Mouse (Mus musculus) brown adipose tissue, adult 24 weeks (tissue): ENCODE results near the gene Olfr911-ps1. TPM values are rescaled to one million over a fixed set of nuclear protein-coding genes. Genes with fewer than 3 reads are reported as not detected.

Experiments used
- H3K27ac ChIP-seq: fragments of 200-500 bp; replicated peaks from 2 replicates; pipeline ENCODE4 v1.5.1; 2012; ENCODE audit warnings: low read depth, mild to moderate bottlenecking, low read length
- H3K4me1 ChIP-seq: fragments of 200-500 bp; 2 replicates; pipeline ENCODE4 v1.6.1; 2012; ENCODE audit warnings: low read length, mixed read lengths; ENCODE audit not compliant: control insufficient read depth, insufficient read depth, insufficient read length
- H3K4me3 ChIP-seq: fragments of 200-500 bp; 2 replicates; pipeline ENCODE4 v1.5.1; 2012; ENCODE audit warnings: low read depth, mild to moderate bottlenecking, low read length, moderate library complexity; ENCODE audit not compliant: insufficient read depth
- polyA plus RNA-seq: library from polyadenylated mRNA; stranded (reverse); fragments of >200 nt; gene quantifications from 2 replicates; pipeline ENCODE4 v1.2.4, GENCODE M21; 2012; ENCODE audit not compliant: missing spikeins, insufficient read depth, insufficient read length

Gene Olfr911-ps1
- not detected in 2 replicates for polyA plus RNA-seq

GRCm38 (mm10) chr9:38521280-38521679, at the start of gene Olfr911-ps1:
Olfr911-ps1 (plus strand) TSS chr9:38521580.
- no peaks in the 10 kb centered on the region for H3K4me1 ChIP-seq
- no peak within 1 kb of the TSS for H3K4me3 ChIP-seq
- H3K27ac ChIP-seq = no peak within 1 kb of the TSS

GRCm38 (mm10) chr9:38486785-38487184, 34.6 kb upstream of the Olfr911-ps1 start, which contains the start of gene Olfr906:
Olfr906 (plus strand) TSS chr9:38487085.
- Histone ChIP-seq H3K4me1 (no peaks in the 10 kb centered on the region), H3K4me3 (no peak within 1 kb of the TSS)

DNA sequence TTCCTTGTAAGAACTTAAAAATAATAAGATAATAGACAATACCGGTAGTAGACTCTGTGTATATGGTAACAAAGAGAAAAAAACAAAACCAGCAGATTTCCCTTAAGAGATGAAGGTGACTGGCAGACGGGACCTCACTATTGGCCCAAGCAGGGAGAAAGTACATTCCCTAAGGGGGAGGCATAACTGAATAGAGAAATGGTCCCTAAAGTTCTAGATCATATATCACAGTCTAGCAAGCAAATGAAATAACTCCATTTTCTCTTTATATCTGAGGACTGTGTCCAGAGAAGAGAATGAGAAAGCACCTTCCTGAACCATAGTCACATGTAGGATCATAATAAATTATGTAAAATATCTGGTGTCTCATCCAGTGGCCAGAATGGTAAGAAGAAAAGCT, 25.9 kb upstream of the Olfr911-ps1 start, which contains the start of gene Olfr907:
Gene Olfr907 (plus strand): TSS at position 301 of the 400 bp plus-strand sequence.
- Histone ChIP-seq H3K27ac (no peak within 1 kb of the TSS), H3K4me3 (no peak within 1 kb of the TSS), H3K4me1 (no peaks in the 10 kb centered on the region)

More at GRCm38 (mm10) chr9:38486785-38487184, 34.6 kb upstream of the Olfr911-ps1 start, which contains the start of gene Olfr906:
- no peak within 1 kb of the TSS for H3K27ac ChIP-seq

- no peak overlapping the region for H3K4me3 ChIP-seq
- no peak overlapping the region for H3K27ac ChIP-seq
Measured at GRCm38 (mm10) chr9:38512353-38512752, 9.0 kb upstream of the Olfr911-ps1 start.

DNA sequence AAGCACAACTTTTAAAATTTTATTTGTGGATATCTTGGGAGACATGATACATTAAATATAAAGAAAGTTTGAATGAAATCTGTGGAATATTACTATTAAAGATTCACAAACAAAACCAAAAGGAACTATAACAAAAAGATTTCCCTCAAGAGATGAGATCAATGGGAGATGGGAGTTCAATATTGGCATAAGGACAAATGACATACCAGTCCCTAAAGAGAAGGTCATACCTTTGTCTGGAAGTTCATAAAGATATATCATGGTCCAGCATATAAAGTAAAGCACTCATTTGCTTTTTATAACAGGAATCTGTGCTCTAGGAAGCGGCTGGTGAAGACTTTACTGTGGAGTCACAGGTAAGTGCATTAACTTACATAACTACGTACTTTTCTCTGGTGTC, 16.2 kb downstream of the Olfr911-ps1 start, which contains the start of gene Olfr910:
Gene Olfr910 (plus strand): TSS at position 301 of the 400 bp plus-strand sequence.
- Histone ChIP-seq H3K4me3 (no peak within 1 kb of the TSS), H3K4me1 (no peaks in the 10 kb centered on the region), H3K27ac (no peak within 1 kb of the TSS)

More at GRCm38 (mm10) chr9:38512353-38512752, 9.0 kb upstream of the Olfr911-ps1 start:
- no peaks in the 10 kb centered on the region for H3K4me1 ChIP-seq

Other genes with a start within 250 kb of the Olfr911-ps1 start
- not detected in 2 replicates for gene Olfr896-ps1, start 230.5 kb upstream of the Olfr911-ps1 start, polyA plus RNA-seq
- gene Olfr25, start 192.5 kb upstream of the Olfr911-ps1 start, polyA plus RNA-seq = not detected in 2 replicates
- not detected in 2 replicates for gene Olfr898, start 173.2 kb upstream of the Olfr911-ps1 start, polyA plus RNA-seq
- gene Olfr250, start 154.7 kb upstream of the Olfr911-ps1 start, polyA plus RNA-seq = not detected in 2 replicates
- gene Olfr251, start 144.5 kb upstream of the Olfr911-ps1 start, polyA plus RNA-seq = not detected in 2 replicates
- not detected in 2 replicates for gene Olfr147, start 119.9 kb upstream of the Olfr911-ps1 start, polyA plus RNA-seq
- not detected in 2 replicates for gene Olfr901, start 92.1 kb upstream of the Olfr911-ps1 start, polyA plus RNA-seq
- not detected in 2 replicates for gene Olfr902, start 73.9 kb upstream of the Olfr911-ps1 start, polyA plus RNA-seq
- gene Olfr904, start 58.4 kb upstream of the Olfr911-ps1 start, polyA plus RNA-seq = not detected in 2 replicates
- not detected in 2 replicates for gene Olfr905, start 50.5 kb upstream of the Olfr911-ps1 start, polyA plus RNA-seq
- not detected in 2 replicates for gene Olfr906, start 34.5 kb upstream of the Olfr911-ps1 start, polyA plus RNA-seq
- not detected in 2 replicates for gene Olfr907, start 25.8 kb upstream of the Olfr911-ps1 start, polyA plus RNA-seq
- not detected in 2 replicates for gene Olfr910, start 16.3 kb downstream of the Olfr911-ps1 start, polyA plus RNA-seq
- not detected in 2 replicates for gene Olfr912, start 58.6 kb downstream of the Olfr911-ps1 start, polyA plus RNA-seq
- gene Olfr913, start 71.2 kb downstream of the Olfr911-ps1 start, polyA plus RNA-seq = not detected in 2 replicates
- not detected in 2 replicates for gene Olfr914, start 83.5 kb downstream of the Olfr911-ps1 start, polyA plus RNA-seq
- gene Olfr916, start 138.3 kb downstream of the Olfr911-ps1 start, polyA plus RNA-seq = not detected in 2 replicates
- not detected in 2 replicates for gene Olfr917, start 144.3 kb downstream of the Olfr911-ps1 start, polyA plus RNA-seq
- gene Olfr918, start 153.0 kb downstream of the Olfr911-ps1 start, polyA plus RNA-seq = not detected in 2 replicates
- not detected in 2 replicates for gene Olfr919, start 182.1 kb downstream of the Olfr911-ps1 start, polyA plus RNA-seq
- 28.3 and 35.4 TPM in 2 replicates for gene Vwa5a, start 196.7 kb downstream of the Olfr911-ps1 start, polyA plus RNA-seq
- not detected in 2 replicates for gene Olfr920, start 230.7 kb downstream of the Olfr911-ps1 start, polyA plus RNA-seq